Mouse (Mus musculus) thymus, postnatal 0 days (tissue): ENCODE data around the gene Mga. TPM values are rescaled to one million over a fixed set of nuclear protein-coding genes. Genes with fewer than 3 reads are reported as not detected.

Source experiments
- DNase-seq: peaks from one replicate; pipeline ENCODE4 v3.0.0-alpha.2; 2015; ENCODE audit warnings: low spot score
- polyA plus RNA-seq: library from polyadenylated mRNA; unstranded; fragments of >200 nt; fragmentation: Nextera tagmentation; extraction: Ambion mirVana; gene quantifications from 2 replicates; pipeline ENCODE4 v1.2.1, GENCODE M21; 2015

The Mga gene
- polyA plus RNA-seq, 1 experiment from 2014 or later, result 24.1 TPM

- no peak for DNase-seq
Observed at GRCm38 (mm10) chr2:119986369-119986768, 89.3 kb downstream of the Mga start.

DNA sequence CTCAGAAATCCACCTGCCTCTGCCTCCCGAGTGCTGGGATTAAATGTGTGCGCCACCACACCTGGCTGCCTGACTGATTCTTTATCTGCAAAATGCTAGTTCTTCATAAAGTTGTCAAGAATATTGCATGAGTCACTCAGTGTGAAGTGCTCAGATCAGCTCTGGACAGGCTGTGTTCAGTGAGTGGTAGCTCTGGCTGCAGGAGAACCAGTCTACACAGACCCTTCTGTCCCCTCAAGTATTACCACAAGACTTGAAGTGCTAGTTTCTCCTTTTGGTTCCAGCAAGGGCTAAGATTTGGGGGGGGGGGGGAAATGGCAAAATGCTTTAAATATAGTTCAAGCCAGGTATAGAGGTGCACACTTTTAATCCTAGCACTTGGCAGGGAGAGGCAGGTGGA lies 90.4 kb downstream of the Mga start:
- no peak for DNase-seq

- no peak for DNase-seq
Observed at GRCm38 (mm10) chr2:119988952-119989351, 91.9 kb downstream of the Mga start.

DNA sequence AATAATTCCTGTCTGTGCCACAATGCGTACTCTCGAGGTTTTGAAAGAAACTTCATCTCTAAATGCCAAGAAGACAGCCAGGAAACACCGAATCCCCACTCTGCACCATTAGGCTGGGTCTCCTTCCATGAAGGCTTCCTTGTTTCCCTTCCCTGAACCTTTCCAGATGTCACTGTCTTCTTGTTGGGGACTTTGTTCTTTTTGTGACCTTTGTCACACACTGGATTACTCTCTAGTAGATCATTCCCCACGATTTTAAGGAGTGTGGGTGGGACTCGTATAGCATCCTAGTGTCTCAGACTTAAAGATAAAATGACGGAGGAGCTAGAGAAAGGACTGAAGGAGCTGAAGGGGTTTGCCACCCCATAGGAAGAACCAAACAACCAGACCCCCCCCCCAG lies 93.9 kb downstream of the Mga start:
- no peak for DNase-seq

GRCm38 (mm10) chr2:119992349-119992748 lies 95.3 kb downstream of the Mga start:
- no peak for DNase-seq

DNA sequence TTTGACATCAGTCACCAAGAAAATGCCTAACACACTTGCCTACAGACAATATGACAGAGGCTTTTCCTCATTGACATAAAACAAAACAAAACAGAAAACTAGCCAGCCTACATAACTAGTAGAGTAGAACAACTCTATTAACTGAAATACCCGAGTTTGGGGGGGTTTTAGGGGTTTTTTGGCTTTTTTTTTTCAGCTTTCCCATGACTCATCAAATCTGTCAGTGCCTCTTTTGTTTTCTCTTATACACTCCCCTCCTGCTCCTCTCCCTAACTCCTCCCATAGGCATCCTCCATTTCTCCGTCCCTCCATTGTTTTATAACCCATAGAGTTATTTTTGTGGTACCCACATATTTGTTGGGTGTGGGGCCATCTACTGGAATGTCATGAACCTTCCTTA lies 96.5 kb downstream of the Mga start:
- DNase-seq, result no peak

DNA sequence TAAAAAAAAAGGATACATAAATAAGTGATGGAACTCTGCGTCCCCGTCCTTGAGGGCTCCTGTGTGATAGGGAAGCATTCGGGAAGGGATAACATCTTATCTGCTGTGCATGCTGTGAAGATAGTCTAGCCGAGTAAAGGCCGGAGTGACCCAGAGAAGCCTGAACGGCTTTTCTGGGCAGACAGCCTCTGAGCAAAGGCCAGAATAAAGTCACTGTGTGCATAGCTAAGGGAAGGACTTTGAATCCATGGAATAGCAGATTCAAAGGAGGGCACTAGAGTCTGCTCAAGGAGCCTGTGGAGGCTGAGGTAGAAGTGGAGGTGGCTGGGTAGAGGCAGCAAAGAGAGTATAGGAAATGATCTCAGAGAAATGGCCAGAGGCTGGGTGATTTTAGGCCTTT lies 97.8 kb downstream of the Mga start:
- DNase-seq, result no peak

DNA sequence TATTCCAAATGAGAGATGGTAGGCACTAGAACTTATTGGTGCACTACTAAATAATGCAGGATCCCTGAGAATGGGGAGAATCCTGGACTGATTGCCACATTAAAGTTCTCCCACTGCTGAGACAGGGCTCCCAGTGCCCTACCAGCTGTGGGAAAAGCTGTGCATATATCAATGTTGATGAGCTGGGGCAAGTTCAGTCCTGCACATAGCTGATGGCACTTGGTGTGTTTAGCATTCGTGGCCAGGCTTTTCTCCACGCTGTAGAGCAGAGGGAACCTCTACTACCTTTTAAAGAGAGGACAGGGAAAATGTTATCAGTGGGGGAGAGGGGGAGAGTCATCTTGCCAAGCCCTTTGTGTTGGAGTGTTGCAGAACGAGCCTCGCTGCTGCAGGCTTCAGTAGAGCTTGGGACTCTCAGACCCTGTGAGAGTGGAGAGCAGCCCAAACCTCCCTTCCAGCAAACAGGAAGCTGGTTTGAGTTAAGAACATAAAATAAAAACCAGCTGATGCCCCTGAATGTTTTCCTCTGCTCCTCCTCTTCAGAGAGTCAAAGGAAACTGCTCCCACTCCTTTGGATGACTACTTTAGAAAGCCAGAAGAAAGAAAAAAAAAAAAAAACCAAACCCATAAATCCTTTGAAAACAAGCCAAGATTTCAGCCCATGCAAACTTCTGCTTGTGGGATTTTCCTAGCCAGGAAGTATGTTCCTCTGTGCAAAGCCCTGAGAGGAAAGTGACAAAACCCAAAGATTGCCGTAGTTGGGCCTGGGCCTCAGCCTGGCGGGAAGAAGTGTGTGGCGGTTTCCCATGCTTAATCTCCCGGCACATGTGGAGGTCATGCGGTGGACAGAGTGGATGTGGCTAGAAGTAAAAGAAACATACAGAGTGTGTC lies 98.6 kb downstream of the Mga start:
- no peak for DNase-seq

- no peak for DNase-seq
Observed at GRCm38 (mm10) chr2:119997354-119997753, 100.3 kb downstream of the Mga start.

DNA sequence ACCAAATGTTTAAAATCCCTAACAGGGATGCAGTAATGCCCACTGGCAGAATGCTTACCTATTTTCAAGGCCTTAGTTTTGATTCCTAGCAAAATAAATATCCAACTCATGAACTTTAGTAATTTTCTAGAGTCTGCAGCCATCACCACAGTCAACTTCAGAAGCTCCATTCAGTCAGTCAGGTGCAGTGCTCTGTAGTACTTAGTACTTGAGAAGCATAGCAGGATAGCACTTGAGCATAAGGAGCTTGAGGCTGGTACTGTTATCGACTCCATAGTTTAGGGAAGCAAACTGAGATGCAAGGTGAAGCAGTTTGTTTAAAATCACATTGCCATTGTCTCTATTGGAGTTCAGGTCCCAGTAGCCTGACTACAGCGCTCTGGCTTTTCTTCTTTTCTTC lies 102.7 kb downstream of the Mga start:
- no peak for DNase-seq

DNA sequence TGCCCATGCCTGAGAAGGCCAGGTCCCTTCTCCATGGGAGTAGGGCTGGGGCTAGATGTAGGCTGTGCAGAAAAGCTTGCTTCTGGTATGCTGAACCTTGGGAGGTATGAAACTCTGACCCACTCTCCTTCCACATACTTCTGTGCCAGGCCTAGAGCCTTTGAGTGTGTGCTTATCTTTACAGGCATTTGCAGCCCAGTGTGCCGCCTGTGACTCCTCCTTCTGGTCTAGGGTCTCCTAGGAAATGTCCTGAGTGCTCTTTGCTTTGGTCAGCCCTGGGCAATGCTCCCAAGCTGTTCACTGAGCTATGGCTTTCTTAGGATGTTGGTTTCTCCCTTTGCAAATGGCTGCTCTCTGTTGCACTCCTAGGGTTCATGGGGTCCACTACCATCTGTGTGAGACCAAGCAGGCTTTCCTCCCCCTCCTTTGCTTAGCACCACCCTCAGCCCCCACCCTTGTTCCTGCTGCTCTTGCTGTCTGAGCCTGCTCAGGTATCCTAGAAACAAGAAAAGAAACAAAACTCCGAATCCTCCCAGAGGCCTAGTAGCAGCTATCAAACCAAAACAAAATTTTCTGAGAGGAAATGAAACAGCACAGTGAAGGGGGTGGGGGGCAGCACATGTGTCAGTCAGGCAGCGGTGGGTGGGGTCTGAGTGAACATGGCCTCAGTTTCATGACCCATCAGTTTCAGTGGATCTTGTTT lies 104.0 kb downstream of the Mga start:
- DNase-seq, result no peak

DNA sequence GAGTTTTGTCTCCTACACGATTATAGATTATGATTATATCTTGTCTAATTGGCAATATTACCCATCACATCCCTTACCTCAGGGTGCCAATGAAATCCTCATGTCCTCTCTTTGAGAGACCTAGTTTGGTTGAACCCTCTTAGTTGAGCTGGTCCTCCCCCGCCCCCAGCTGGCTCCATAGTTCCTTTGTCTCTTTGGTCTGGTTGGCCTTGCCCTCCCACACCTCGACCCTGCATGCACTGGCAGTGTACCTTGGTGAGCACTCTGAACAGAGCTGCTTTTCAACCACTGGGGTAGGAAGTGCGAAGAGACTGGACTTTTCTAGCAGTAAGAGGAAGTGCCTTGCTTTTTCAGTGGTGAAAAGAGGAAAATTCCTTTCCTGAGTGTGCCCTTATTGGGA lies 104.9 kb downstream of the Mga start:
- no peak for DNase-seq

GRCm38 (mm10) chr2:120003970-120004369 lies 106.9 kb downstream of the Mga start:
- DNase-seq, result no peak

- DNase-seq, result no peak
Observed at GRCm38 (mm10) chr2:120006696-120007095, 109.7 kb downstream of the Mga start.

DNA sequence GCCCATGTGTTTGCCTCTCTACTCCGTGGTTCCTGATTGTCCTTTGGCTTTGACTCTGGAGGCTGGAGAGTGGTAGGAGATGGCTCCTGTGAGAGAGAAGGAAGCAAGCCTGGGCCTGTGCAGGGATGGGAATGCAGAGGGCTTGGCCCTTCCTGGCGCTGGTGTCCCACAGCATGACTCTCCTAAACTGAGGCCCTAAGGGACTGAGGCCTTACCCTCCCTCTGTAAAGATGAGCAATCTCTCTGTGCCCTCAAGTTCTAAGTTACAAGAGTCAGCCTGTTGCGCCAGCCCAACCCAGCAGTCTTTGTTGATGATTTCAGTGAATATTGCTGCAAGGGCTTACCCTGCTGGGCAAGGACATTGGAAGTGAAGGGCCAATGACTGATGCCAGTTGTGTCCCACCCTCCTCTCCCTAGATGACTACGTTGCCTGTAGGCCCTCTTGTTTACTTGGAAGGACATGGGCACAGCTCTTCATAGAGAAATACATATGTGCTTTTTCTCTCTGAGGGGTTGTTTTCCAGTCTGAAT lies 110.7 kb downstream of the Mga start:
- no peak for DNase-seq

- no peak for DNase-seq
Observed at GRCm38 (mm10) chr2:120008672-120009071, 111.6 kb downstream of the Mga start.

DNA sequence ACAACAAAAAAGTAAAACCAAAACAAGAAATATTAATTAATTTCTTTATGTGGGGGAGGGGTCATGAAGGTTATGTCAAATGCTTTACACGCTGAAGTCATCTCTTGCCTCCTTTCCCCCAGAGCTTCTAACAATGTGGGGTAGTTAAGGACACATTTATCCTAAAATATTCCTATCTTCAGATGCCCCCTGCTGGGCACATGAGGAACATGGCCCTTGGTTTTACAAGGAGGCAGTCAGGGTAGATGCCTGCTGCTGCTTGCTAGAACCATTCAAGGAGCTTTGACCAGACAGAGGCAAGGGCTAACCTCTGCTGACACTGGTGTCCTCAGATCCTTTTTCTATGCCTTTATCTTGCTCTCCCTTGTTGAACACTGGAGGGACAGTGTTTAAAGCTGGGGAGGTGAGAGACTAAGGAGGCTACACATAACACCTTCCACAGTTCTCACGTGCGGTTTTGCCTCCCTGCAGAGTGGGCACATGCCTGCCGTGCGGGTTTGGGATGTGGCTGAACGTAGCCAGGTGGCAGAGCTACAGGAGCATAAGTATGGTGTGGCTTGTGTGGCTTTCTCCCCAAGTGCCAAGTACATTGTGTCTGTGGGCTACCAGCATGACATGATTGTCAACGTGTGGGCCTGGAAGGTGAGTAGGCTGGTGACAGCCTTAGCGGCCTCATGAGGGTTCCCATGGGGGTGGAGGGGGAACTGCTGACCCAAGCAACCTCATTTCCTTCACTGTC lies 114.6 kb downstream of the Mga start:
- DNase-seq, result peak; percentile 48

GRCm38 (mm10) chr2:120012924-120013323 lies 115.9 kb downstream of the Mga start:
- DNase-seq, result no peak

DNA sequence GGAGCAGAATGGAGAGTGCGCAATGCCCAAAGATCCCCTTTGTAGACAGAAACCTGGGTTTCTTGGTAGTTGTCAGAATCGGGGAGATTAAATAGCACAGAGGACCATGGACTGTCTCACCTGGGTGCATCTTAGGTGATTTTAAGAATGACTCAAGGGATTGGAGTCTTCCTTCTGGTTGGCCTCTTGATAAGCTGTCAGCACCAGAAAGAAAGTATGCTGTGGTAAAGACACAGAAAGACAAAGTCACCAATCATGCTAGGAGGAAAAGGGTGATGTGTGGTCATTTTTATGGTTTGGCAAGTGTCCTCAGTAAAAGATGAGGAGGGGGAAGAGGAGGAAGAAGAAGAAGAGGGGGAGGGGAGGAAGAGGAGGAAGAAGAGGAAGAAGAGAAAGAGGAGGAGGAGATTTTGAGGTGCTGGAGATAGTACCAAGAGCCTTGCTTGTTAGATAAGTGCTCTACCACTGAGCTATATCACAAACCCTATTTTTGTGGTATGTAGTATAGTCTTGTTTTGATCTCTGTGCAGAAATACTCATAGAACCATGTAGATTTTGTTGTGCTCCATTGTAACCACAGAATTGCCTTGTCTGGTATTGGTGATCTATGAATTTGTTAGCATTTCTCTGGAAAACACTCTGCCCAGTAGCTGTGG lies 116.9 kb downstream of the Mga start:
- no peak for DNase-seq

GRCm38 (mm10) chr2:120015882-120016281 lies 118.9 kb downstream of the Mga start:
- no peak for DNase-seq

- DNase-seq, result no peak
Observed at GRCm38 (mm10) chr2:120017599-120017998, 120.6 kb downstream of the Mga start.
